Mouse (Mus musculus): ENCODE data around the gene Samd4b. TPM values are rescaled to one million over a fixed set of nuclear protein-coding genes. Genes with fewer than 3 reads are reported as not detected.

The Samd4b gene
- polyA plus RNA-seq, 1 experiment from 2014 or later: 30.5 TPM

- H3K27ac ChIP-seq: no peak overlapping the region
- no peaks in the 10 kb centered on the region for H3K27me3 ChIP-seq
- no peaks in the 10 kb centered on the region for H3K9me3 ChIP-seq
- H3K36me3 ChIP-seq: peaks cover 66% of the 10 kb centered on the region
- ATAC-seq (ENCODE audit: insufficient number of reproducible peaks, insufficient read depth, low FRiP score, low TSS enrichment, low read depth): no peak
- WGBS: 100% methylated on average over 1 of the region's 1 CpGs
- H3K4me2 ChIP-seq: no peak overlapping the region
- no peak overlapping the region for H3K4me3 ChIP-seq (replicated peaks)
- H3K9ac ChIP-seq (replicated peaks): no peak overlapping the region
- H3K4me1 ChIP-seq (replicated peaks): no peaks in the 10 kb centered on the region
Measured at GRCm38 (mm10) chr7:28423018-28423417, 174.9 kb downstream of the Samd4b start.

- no peaks in the 10 kb centered on the region for H3K4me1 ChIP-seq (replicated peaks)
- H3K9me3 ChIP-seq: no peaks in the 10 kb centered on the region
- no peak overlapping the region for H3K4me3 ChIP-seq (replicated peaks)
- no peaks in the 10 kb centered on the region for H3K27me3 ChIP-seq
- peaks cover 96% of the 10 kb centered on the region for H3K36me3 ChIP-seq
- ATAC-seq (ENCODE audit: insufficient number of reproducible peaks, insufficient read depth, low FRiP score, low TSS enrichment, low read depth): no peak
- H3K27ac ChIP-seq: no peak overlapping the region
- no peak overlapping the region for H3K9ac ChIP-seq (replicated peaks)
- H3K4me2 ChIP-seq: no peak overlapping the region
- 100% methylated on average over 2 of the region's 2 CpGs for WGBS
Measured at GRCm38 (mm10) chr7:28419416-28419815, 178.5 kb downstream of the Samd4b start.

- 82% methylated on average over 8 of the region's 8 CpGs for WGBS
- H3K36me3 ChIP-seq: peaks cover 98% of the 10 kb centered on the region
- H3K4me2 ChIP-seq: no peak overlapping the region
- no peaks in the 10 kb centered on the region for H3K4me1 ChIP-seq (replicated peaks)
- H3K27me3 ChIP-seq: no peaks in the 10 kb centered on the region
- H3K27ac ChIP-seq: no peak overlapping the region
- H3K4me3 ChIP-seq (replicated peaks): no peak overlapping the region
- H3K9ac ChIP-seq (replicated peaks): no peak overlapping the region
- H3K9me3 ChIP-seq: no peaks in the 10 kb centered on the region
- ATAC-seq (ENCODE audit: insufficient number of reproducible peaks, insufficient read depth, low FRiP score, low TSS enrichment, low read depth): no peak
Measured at GRCm38 (mm10) chr7:28418096-28418670, 179.8 kb downstream of the Samd4b start.

GRCm38 (mm10) chr7:28417368-28417767, 180.6 kb downstream of the Samd4b start:
- Histone ChIP-seq H3K36me3 (peaks cover 98% of the 10 kb centered on the region), H3K27me3 (no peaks in the 10 kb centered on the region), H3K27ac (no peak overlapping the region), H3K4me3 (replicated peaks) (no peak overlapping the region), H3K9me3 (no peaks in the 10 kb centered on the region), H3K4me1 (replicated peaks) (no peaks in the 10 kb centered on the region), H3K9ac (replicated peaks) (no peak overlapping the region), H3K4me2 (no peak overlapping the region)
- no peak for ATAC-seq (ENCODE audit: insufficient number of reproducible peaks, insufficient read depth, low FRiP score, low TSS enrichment, low read depth)

GRCm38 (mm10) chr7:28412826-28413225, 185.1 kb downstream of the Samd4b start:
- WGBS: 91% methylated on average over 4 of the region's 4 CpGs
- no peak overlapping the region for H3K27ac ChIP-seq
- H3K27me3 ChIP-seq: no peaks in the 10 kb centered on the region
- no peak overlapping the region for H3K4me3 ChIP-seq (replicated peaks)
- H3K36me3 ChIP-seq: peaks cover 98% of the 10 kb centered on the region
- H3K4me2 ChIP-seq: no peak overlapping the region
- H3K9ac ChIP-seq (replicated peaks): no peak overlapping the region
- no peaks in the 10 kb centered on the region for H3K9me3 ChIP-seq
- no peaks in the 10 kb centered on the region for H3K4me1 ChIP-seq (replicated peaks)
- no peak for ATAC-seq (ENCODE audit: insufficient number of reproducible peaks, insufficient read depth, low FRiP score, low TSS enrichment, low read depth)

- H3K36me3 ChIP-seq: peaks cover 98% of the 10 kb centered on the region
- H3K27ac ChIP-seq: no peak overlapping the region
- no peak overlapping the region for H3K4me3 ChIP-seq (replicated peaks)
- H3K4me1 ChIP-seq (replicated peaks): no peaks in the 10 kb centered on the region
- no peak overlapping the region for H3K9ac ChIP-seq (replicated peaks)
- no peak overlapping the region for H3K4me2 ChIP-seq
- no peaks in the 10 kb centered on the region for H3K9me3 ChIP-seq
- 91% methylated on average over 3 of the region's 3 CpGs for WGBS
- H3K27me3 ChIP-seq: no peaks in the 10 kb centered on the region
- ATAC-seq (ENCODE audit: insufficient number of reproducible peaks, insufficient read depth, low FRiP score, low TSS enrichment, low read depth): no peak
Measured at GRCm38 (mm10) chr7:28410841-28411475, 187.0 kb downstream of the Samd4b start.

GRCm38 (mm10) chr7:28401942-28402341, 196.0 kb downstream of the Samd4b start:
- H3K36me3 ChIP-seq: peaks cover 97% of the 10 kb centered on the region
- H3K4me2 ChIP-seq: no peak overlapping the region
- WGBS: 81% methylated on average over 3 of the region's 3 CpGs
- no peak overlapping the region for H3K4me3 ChIP-seq (replicated peaks)
- H3K9me3 ChIP-seq: no peaks in the 10 kb centered on the region
- no peaks in the 10 kb centered on the region for H3K27me3 ChIP-seq
- ATAC-seq (ENCODE audit: insufficient number of reproducible peaks, insufficient read depth, low FRiP score, low TSS enrichment, low read depth): no peak
- H3K27ac ChIP-seq: no peak overlapping the region
- no peaks in the 10 kb centered on the region for H3K4me1 ChIP-seq (replicated peaks)
- H3K9ac ChIP-seq (replicated peaks): 0 out of 2 replicates have a peak overlapping the region, but pooled peaks have one; percentile 18

GRCm38 (mm10) chr7:28401030-28401429, 196.9 kb downstream of the Samd4b start:
- WGBS: 100% methylated on average over 1 of the region's 1 CpGs
- Histone ChIP-seq H3K4me2 (no peak overlapping the region), H3K27ac (no peak overlapping the region), H3K4me3 (replicated peaks) (no peak overlapping the region), H3K36me3 (peaks cover 97% of the 10 kb centered on the region), H3K9me3 (no peaks in the 10 kb centered on the region), H3K9ac (replicated peaks) (no peak overlapping the region), H3K4me1 (replicated peaks) (no peaks in the 10 kb centered on the region), H3K27me3 (no peaks in the 10 kb centered on the region)
- ATAC-seq (ENCODE audit: insufficient number of reproducible peaks, insufficient read depth, low FRiP score, low TSS enrichment, low read depth): no peak

- Histone ChIP-seq H3K4me3 (replicated peaks) (no peak overlapping the region), H3K27ac (no peak overlapping the region), H3K27me3 (no peaks in the 10 kb centered on the region), H3K4me2 (no peak overlapping the region), H3K9me3 (no peaks in the 10 kb centered on the region), H3K4me1 (replicated peaks) (peaks cover 5% of the 10 kb centered on the region), H3K36me3 (peaks cover 92% of the 10 kb centered on the region), H3K9ac (replicated peaks) (no peak overlapping the region)
- ATAC-seq (ENCODE audit: insufficient number of reproducible peaks, insufficient read depth, low FRiP score, low TSS enrichment, low read depth): no peak
- WGBS: 90% methylated on average over 10 of the region's 10 CpGs
Measured at GRCm38 (mm10) chr7:28398696-28399340, 199.1 kb downstream of the Samd4b start.

- H3K27me3 ChIP-seq: no peaks in the 10 kb centered on the region
- no peak overlapping the region for H3K4me2 ChIP-seq
- H3K4me3 ChIP-seq (replicated peaks): no peak overlapping the region
- WGBS: 66% methylated on average over 3 of the region's 3 CpGs
- H3K9ac ChIP-seq (replicated peaks): no peak overlapping the region
- H3K9me3 ChIP-seq: no peaks in the 10 kb centered on the region
- no peak for ATAC-seq (ENCODE audit: insufficient number of reproducible peaks, insufficient read depth, low FRiP score, low TSS enrichment, low read depth)
- H3K36me3 ChIP-seq: peaks cover 84% of the 10 kb centered on the region
- no peak overlapping the region for H3K27ac ChIP-seq
- peaks cover 10% of the 10 kb centered on the region for H3K4me1 ChIP-seq (replicated peaks)
Measured at GRCm38 (mm10) chr7:28398000-28398399, 199.9 kb downstream of the Samd4b start.

GRCm38 (mm10) chr7:28395425-28395824, 202.5 kb downstream of the Samd4b start:
- 92% methylated on average over 4 of the region's 4 CpGs for WGBS
- Histone ChIP-seq H3K9me3 (no peaks in the 10 kb centered on the region), H3K4me2 (no peak overlapping the region)

More at GRCm38 (mm10) chr7:28395425-28395824, 202.5 kb downstream of the Samd4b start:
- no peak for ATAC-seq (ENCODE audit: insufficient number of reproducible peaks, insufficient read depth, low FRiP score, low TSS enrichment, low read depth)
- H3K27me3 ChIP-seq: no peaks in the 10 kb centered on the region
- peaks cover 17% of the 10 kb centered on the region for H3K4me1 ChIP-seq (replicated peaks)
- H3K27ac ChIP-seq: no peak overlapping the region
- peaks cover 65% of the 10 kb centered on the region for H3K36me3 ChIP-seq
- H3K9ac ChIP-seq (replicated peaks): no peak overlapping the region
- no peak overlapping the region for H3K4me3 ChIP-seq (replicated peaks)

Measured in limb, embryonic 12.5 days (tissue).